Mouse (Mus musculus) gastrocnemius, adult 8-10 months (tissue): ENCODE measurements at regions not wholly inside any gene's neighbourhood (a gene's known extent, or its start where the extent isn't known, plus 50 kb on each side); places are given as distances from the start of the nearest gene placed in this dataset.

Source experiments
- DNase-seq, 2 experiments: peaks; one replicate each; pipeline ENCODE4 v3.0.0; 2022; ENCODE audit warnings: low spot score in 2 of 2

DNA sequence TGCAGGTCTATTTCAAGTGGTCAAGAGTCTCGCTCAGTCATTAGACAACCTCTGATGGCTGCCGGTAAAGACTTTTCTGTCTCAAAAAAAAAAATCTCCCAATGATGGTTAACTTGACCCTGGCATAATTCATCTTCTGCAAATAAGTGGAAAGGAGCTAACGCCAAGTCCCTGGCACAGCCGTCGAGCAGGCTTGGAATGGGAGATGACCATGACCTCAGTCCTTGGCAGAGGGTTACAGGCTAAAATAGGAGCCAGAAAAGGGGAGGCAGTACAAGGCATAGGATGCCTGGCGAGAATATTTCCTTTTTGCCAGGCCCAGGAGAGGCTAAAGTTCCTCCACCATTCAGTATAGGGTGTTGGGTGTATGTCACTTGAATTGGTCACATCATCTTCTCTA, 69.2 kb upstream of the Gdf10 start:
- DNase-seq, result peak; percentile 19 to 44

DNA sequence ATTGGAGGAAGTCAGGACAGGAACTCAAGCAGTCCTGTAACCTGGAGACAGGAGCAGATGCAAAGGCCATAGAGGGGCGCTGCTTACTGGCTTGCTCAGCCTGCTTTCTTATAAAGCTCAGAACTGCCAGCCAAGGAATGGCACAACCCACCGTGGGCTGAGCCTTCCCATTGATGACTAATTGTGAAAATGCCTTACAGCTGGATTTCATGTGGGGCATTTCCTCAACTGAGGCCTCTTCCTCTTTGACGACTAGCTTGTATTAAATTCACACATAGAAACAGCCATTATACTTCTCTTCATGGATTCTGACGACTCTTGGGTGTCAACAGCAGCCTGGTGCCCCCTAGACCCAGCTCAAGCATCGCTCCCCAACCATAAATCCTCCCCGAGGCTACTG, 66.4 kb upstream of the Gdf10 start:
- DNase-seq, result no peak

- no peak for DNase-seq
These were observed 58.6 kb upstream of the Gdf10 start for GRCm38 (mm10) chr14:33864796-33865195.

GRCm38 (mm10) chr14:33865746-33866145, 57.6 kb upstream of the Gdf10 start:
- DNase-seq, result no peak

DNA sequence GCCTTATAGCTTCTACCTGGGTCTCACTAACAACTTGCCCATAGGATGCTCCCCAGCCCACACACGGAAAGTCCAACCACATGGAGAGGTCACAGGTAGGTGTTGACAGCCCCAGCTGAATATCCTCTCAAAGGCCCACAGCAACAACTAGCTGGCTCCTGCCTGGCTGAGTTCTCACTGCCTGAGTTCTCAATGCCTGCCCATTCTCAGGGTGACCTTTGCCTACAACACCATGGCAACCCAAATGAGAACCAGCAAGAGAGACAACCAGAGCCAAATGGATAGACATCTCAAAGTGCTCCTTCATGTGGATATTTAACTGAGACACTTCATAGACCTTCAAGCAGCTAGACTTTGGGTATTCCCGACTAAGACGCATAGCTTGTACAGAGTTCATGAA, 55.7 kb upstream of the Gdf10 start:
- no peak for DNase-seq
